Mouse (Mus musculus) bone marrow macrophage, adult 2 months (primary cell): ENCODE data around the gene Ntsr1.

Experiments used
- CTCF ChIP-seq: IDR thresholded peaks from 2 replicates; pipeline ENCODE4 v1.5.1; 2012; ENCODE audit warnings: low read depth, mild to moderate bottlenecking, low read length, moderate library complexity
- POLR2A ChIP-seq: IDR thresholded peaks from 2 replicates; pipeline ENCODE4 v1.6.1; 2012; ENCODE audit warnings: mild to moderate bottlenecking, low read depth, low read length, borderline replicate concordance

DNA sequence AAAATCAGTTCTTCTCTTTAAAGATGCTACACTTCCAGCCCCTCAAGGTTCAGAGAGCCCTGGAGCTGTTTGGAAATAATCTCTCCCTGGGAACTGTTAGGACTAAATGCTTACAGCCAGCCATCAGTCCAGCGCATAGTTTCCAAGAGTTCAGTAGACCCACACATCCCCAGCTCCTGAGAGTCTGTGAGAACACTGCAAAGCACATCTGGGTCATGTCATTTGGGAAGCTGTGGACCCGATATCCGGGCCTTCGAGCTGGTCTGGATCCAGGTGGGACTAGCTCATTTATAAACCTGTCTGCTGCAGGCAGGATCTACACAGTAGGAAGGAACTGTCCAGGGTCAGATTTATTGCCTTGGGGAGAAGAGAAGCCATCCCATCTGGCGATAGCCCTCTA lies 11.1 kb downstream of the Ntsr1 start:
- TF ChIP-seq POLR2A (no peak), CTCF (no peak)
